Mouse (Mus musculus): ENCODE data around the gene Col6a2. TPM values are rescaled to one million over a fixed set of nuclear protein-coding genes. Genes with fewer than 3 reads are reported as not detected.

Col6a2 gene
- total and polyA plus RNA-seq, 2 experiments from 2014 or later = 19.1 to 32.6 TPM

DNA sequence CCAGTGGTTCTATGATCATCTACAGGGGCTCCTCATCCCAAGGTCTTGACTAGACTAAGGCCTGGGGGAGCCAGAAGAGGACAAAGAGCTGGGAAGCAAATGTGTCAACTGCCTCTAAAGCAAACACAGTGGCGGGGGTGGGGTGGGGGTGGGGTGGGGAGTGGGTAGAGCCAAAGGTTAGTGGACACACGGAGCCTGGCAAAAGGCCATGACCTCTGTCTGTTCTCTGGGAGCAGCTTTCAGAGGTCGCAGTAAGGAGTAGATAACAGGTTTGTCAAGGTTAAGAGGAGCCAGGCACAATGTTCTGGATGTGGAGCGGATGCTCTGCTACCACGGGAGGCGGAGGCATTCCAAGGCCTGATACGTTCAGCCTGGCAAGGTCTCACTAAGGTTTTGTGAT, 46.5 kb downstream of the Col6a2 start:
- no peak overlapping the region for H3K4me2 ChIP-seq (ENCODE audit: low read depth, low read length, poor library complexity, severe bottlenecking)
- no peaks in the 10 kb centered on the region for H3K4me1 ChIP-seq (ENCODE audit: insufficient read depth, low read length)
- H3K27me3 ChIP-seq (ENCODE audit: insufficient read depth, low read length) = no peaks in the 10 kb centered on the region
- WGBS = 88% methylated on average over 7 of the region's 7 CpGs
- no peak overlapping the region for H3K9ac ChIP-seq (replicated peaks; ENCODE audit: low read length, poor library complexity, severe bottlenecking)
- no peak for DNase-seq (ENCODE audit: low spot score)
- ATAC-seq (ENCODE audit: low FRiP score) = no peak
- H3K27ac ChIP-seq (ENCODE audit: low read depth, low read length) = no peak overlapping the region
- no peaks in the 10 kb centered on the region for H3K9me3 ChIP-seq (ENCODE audit: low read length)
- no peaks in the 10 kb centered on the region for H3K36me3 ChIP-seq (ENCODE audit: insufficient read depth, low read length)
- H3K4me3 ChIP-seq (ENCODE audit: low read depth, low read length) = no peak overlapping the region
- no peak for TF ChIP-seq CTCF (IDR thresholded peaks at IDR 0.05)

DNA sequence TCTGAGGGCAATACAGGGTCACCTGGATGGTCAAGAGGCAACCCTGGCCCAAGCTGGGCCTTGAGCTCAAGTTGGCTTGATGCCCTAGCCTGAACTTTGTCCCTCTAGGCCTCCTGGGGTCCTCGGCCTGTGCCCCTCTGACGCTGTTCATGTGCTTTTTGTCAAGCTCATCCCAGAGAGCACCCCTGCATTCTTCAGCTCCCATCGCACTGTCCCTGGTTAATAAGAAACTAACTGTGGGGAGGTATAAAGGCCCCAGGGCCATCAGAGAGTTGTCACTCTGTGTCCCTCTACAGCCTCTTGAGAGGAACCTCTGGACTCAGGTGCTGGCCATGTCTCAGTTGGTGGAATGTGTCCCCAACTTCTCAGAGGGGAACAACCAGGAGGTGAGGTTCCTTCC, 48.1 kb downstream of the Col6a2 start, which contains the start of gene Ftcd:
Ftcd (plus strand) TSS at position 275 of the 400 bp plus-strand sequence.
- H3K36me3 ChIP-seq (ENCODE audit: insufficient read depth, low read length) = no peaks in the 10 kb centered on the region
- no peak within 1 kb of the TSS for H3K9ac ChIP-seq (replicated peaks; ENCODE audit: low read length, poor library complexity, severe bottlenecking)
- 74% methylated on average over 3 of the region's 3 CpGs for WGBS
- no peak within 1 kb of the TSS for H3K27ac ChIP-seq (ENCODE audit: low read depth, low read length)
- no peaks in the 10 kb centered on the region for H3K4me1 ChIP-seq (ENCODE audit: insufficient read depth, low read length)
- H3K4me3 ChIP-seq (ENCODE audit: low read depth, low read length) = no peak within 1 kb of the TSS
- H3K27me3 ChIP-seq (ENCODE audit: insufficient read depth, low read length) = no peaks in the 10 kb centered on the region
- DNase-seq (ENCODE audit: low spot score) = no peak
- TF ChIP-seq CTCF (IDR thresholded peaks at IDR 0.05) = no peak
- no peaks in the 10 kb centered on the region for H3K9me3 ChIP-seq (ENCODE audit: low read length)
- H3K4me2 ChIP-seq (ENCODE audit: low read depth, low read length, poor library complexity, severe bottlenecking) = no peak within 1 kb of the TSS
- no peak for ATAC-seq (ENCODE audit: low FRiP score)

DNA sequence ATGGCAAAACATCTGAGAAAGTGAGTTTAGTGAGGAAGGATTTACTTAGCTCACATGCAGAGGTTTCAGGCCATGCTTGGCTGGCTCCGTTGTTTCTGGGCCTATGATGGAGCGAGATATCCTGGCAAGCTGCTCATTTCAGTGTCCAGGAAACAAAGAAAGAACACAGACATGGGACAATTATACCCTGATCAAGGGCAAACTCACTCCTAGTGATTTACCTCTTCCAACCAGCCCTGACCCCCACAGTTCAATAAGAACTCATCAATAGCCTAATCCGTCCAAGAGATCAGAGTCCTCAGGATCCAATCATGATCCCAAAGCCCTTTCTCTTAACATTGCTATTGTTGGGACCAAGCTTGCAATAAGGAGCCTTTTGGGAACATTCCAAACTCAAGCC, 51.3 kb downstream of the Col6a2 start:
- Histone ChIP-seq H3K4me1 (ENCODE audit: insufficient read depth, low read length) (no peaks in the 10 kb centered on the region), H3K4me2 (ENCODE audit: low read depth, low read length, poor library complexity, severe bottlenecking) (no peak overlapping the region), H3K27me3 (ENCODE audit: insufficient read depth, low read length) (no peaks in the 10 kb centered on the region), H3K27ac (ENCODE audit: low read depth, low read length) (no peak overlapping the region), H3K9me3 (ENCODE audit: low read length) (no peaks in the 10 kb centered on the region), H3K4me3 (ENCODE audit: low read depth, low read length) (no peak overlapping the region), H3K36me3 (ENCODE audit: insufficient read depth, low read length) (no peaks in the 10 kb centered on the region), H3K9ac (replicated peaks; ENCODE audit: low read length, poor library complexity, severe bottlenecking) (no peak overlapping the region)
- WGBS = 23% methylated on average over 3 of the region's 3 CpGs
- ATAC-seq (ENCODE audit: low FRiP score) = no peak
- TF ChIP-seq CTCF (IDR thresholded peaks at IDR 0.05) = no peak
- no peak for DNase-seq (ENCODE audit: low spot score)

DNA sequence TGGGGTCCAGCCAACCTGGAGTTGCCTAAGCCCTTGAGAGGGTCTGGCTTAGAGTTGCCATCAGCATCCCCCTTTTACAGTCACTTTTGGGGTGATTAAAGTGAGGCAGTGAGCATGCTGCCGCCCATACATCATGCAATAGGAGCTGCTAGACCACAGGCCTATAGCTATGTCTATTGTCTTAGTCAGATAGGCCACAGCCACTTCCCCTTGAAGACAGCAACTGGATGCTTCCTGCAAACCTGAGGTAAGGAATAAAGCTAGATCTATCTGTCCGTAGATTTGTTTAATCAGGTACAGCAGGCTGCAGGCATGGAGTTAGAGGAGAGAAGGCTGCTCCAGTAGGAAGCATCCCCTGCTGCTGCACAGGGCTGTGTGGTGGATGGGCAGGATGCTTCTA, 52.4 kb downstream of the Col6a2 start:
- H3K36me3 ChIP-seq (ENCODE audit: insufficient read depth, low read length) = no peaks in the 10 kb centered on the region
- no peak overlapping the region for H3K4me2 ChIP-seq (ENCODE audit: low read depth, low read length, poor library complexity, severe bottlenecking)
- no peak for ATAC-seq (ENCODE audit: low FRiP score)
- WGBS = 79% methylated on average over 2 of the region's 2 CpGs
- no peak for TF ChIP-seq CTCF (IDR thresholded peaks at IDR 0.05)
- no peak for DNase-seq (ENCODE audit: low spot score)
- no peak overlapping the region for H3K4me3 ChIP-seq (ENCODE audit: low read depth, low read length)
- no peaks in the 10 kb centered on the region for H3K27me3 ChIP-seq (ENCODE audit: insufficient read depth, low read length)
- H3K9me3 ChIP-seq (ENCODE audit: low read length) = no peaks in the 10 kb centered on the region
- no peaks in the 10 kb centered on the region for H3K4me1 ChIP-seq (ENCODE audit: insufficient read depth, low read length)
- H3K9ac ChIP-seq (replicated peaks; ENCODE audit: low read length, poor library complexity, severe bottlenecking) = no peak overlapping the region
- H3K27ac ChIP-seq (ENCODE audit: low read depth, low read length) = no peak overlapping the region

DNA sequence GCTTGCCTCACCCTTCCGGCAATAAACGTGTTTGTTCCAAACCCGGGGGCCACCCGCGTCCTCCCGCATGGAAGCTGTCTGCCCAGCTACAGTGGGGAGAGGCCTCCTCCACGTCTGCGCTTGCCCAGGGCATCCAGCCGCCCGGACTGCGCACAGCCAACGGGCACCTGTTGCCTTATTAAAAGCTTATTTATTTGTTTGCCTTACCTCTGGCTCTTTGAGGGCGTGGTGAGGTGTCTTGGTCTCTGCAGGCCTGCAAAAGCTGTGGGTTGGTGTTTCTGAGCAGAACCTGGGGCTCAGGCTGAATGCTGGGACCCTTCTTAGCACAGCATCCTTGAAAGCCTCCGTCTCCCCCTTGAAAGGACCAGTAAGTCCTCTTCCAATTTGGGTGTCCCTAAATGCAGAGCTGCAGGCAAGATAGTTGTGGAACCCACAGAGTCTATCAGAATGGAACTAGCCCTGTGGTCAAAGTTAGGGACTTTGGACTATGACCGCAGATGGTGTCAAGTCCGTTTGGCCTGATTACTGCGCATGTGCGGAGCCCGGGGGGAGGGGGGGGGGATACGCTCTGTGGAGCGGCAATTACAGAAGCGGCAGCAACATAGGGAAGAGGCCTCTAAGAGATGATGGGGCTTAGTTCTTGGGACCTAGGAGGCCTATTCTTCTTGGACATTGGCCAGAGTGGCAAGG, 53.3 kb downstream of the Col6a2 start:
- H3K27me3 ChIP-seq (ENCODE audit: insufficient read depth, low read length) = no peaks in the 10 kb centered on the region
- H3K36me3 ChIP-seq (ENCODE audit: insufficient read depth, low read length) = no peaks in the 10 kb centered on the region
- DNase-seq (ENCODE audit: low spot score) (no peak), ATAC-seq (ENCODE audit: low FRiP score) (no peak)
- H3K9me3 ChIP-seq (ENCODE audit: low read length) = no peaks in the 10 kb centered on the region
- no peak overlapping the region for H3K9ac ChIP-seq (replicated peaks; ENCODE audit: low read length, poor library complexity, severe bottlenecking)
- H3K27ac ChIP-seq (ENCODE audit: low read depth, low read length) = no peak overlapping the region
- WGBS = 92% methylated on average over 22 of the region's 22 CpGs
- TF ChIP-seq CTCF (IDR thresholded peaks at IDR 0.05) = no peak
- H3K4me1 ChIP-seq (ENCODE audit: insufficient read depth, low read length) = no peaks in the 10 kb centered on the region
- no peak overlapping the region for H3K4me2 ChIP-seq (ENCODE audit: low read depth, low read length, poor library complexity, severe bottlenecking)
- H3K4me3 ChIP-seq (ENCODE audit: low read depth, low read length) = no peak overlapping the region

DNA sequence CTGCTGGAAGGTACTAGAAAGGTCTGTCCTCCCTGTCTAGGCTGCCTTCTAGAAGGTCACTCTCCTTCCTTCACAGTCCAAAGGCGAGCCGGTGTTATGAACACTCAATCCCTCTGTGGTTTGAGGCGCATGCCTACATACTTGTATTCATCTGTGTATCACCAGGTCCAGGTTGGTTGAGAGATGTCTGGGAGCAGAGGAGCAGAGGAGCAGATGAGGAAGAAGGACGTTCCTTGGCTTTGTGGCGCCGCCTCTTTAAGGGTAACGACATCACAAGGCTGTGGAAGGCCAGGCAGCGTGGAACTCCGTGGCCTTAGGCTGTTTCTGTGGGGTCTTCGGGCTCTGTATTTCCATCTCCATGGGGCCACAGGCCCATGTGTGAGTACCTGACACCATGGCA, 61.5 kb downstream of the Col6a2 start, which contains the start of gene Spatc1l:
Spatc1l (plus strand) TSS at position 301 of the 400 bp plus-strand sequence.
- Histone ChIP-seq H3K4me3 (ENCODE audit: low read depth, low read length) (no peak within 1 kb of the TSS), H3K4me1 (ENCODE audit: insufficient read depth, low read length) (no peaks in the 10 kb centered on the region), H3K27ac (ENCODE audit: low read depth, low read length) (no peak within 1 kb of the TSS), H3K9ac (replicated peaks; ENCODE audit: low read length, poor library complexity, severe bottlenecking) (no peak within 1 kb of the TSS), H3K4me2 (ENCODE audit: low read depth, low read length, poor library complexity, severe bottlenecking) (no peak within 1 kb of the TSS), H3K27me3 (ENCODE audit: insufficient read depth, low read length) (no peaks in the 10 kb centered on the region), H3K36me3 (ENCODE audit: insufficient read depth, low read length) (0 out of 2 replicates have a peak, but pooled peaks cover 5% of the 10 kb centered on the region), H3K9me3 (ENCODE audit: low read length) (no peaks in the 10 kb centered on the region)
- no peak for TF ChIP-seq CTCF (IDR thresholded peaks at IDR 0.05)
- no peak for DNase-seq (ENCODE audit: low spot score)
- no peak for ATAC-seq (ENCODE audit: low FRiP score)
- WGBS = 93% methylated on average over 10 of the region's 10 CpGs

All from midbrain, postnatal 0 days (tissue).